24 mouse cellular contexts compared by ENCODE assay signal in genomic region chr15:96358871-96359270, GRCm38 (mm10).
"Had no signal": no experiment of that assay in that cellular context is flagged by ENCODE, and none has a peak within 500 bp of the region (broad histone marks: within the 10 kb centered on the region; RNA-seq: fewer than 3 reads in every experiment).

No protein-coding gene starts in this region.

- ATAC-seq: hindbrain, embryonic 16.5 days; inflammation-experienced regulatory T-cells, adult 6 months; intestine, embryonic 15.5 days; intestine, postnatal 0 days had no signal

- H3K4me3 ChIP-seq: gastrocnemius, adult 2 months; heart, embryonic 10.5 days; heart, embryonic 12.5 days; hindbrain, embryonic 10.5 days; hindbrain, embryonic 12.5 days; intestine, embryonic 15.5 days; layer of hippocampus, adult 2 months; left cerebral cortex, adult 2 months; limb, embryonic 10.5 days; limb, embryonic 12.5 days had no signal

- H3K4me2 ChIP-seq: heart, embryonic 12.5 days; hindbrain, embryonic 12.5 days; hindbrain, embryonic 14.5 days; intestine, embryonic 15.5 days; limb, embryonic 12.5 days had no signal

- H3K9ac ChIP-seq: heart, embryonic 12.5 days; hindbrain, embryonic 12.5 days; hindbrain, embryonic 14.5 days; intestine, embryonic 15.5 days; limb, embryonic 12.5 days had no signal

- DNase-seq: gastrocnemius, adult 2 months; gastrocnemius, postnatal 10 days; gastrocnemius, postnatal 25 days; heart, adult 18-20 months; heart, postnatal 10 days; heart, postnatal 4 days; kidney, adult 18-20 months; kidney, adult 8-10 months; kidney, postnatal 10 days; kidney, postnatal 25 days; kidney, postnatal 4 days had no signal

- H3K27ac ChIP-seq: gastrocnemius, adult 2 months; heart, embryonic 10.5 days; hindbrain, embryonic 10.5 days; hindbrain, embryonic 12.5 days; hindbrain, embryonic 14.5 days; intestine, embryonic 15.5 days; layer of hippocampus, adult 2 months; left cerebral cortex, adult 2 months; limb, embryonic 10.5 days; limb, embryonic 12.5 days had no signal

- H3K27me3 ChIP-seq: heart, embryonic 12.5 days; hindbrain, embryonic 12.5 days; intestine, embryonic 15.5 days; limb, embryonic 12.5 days had no signal

- H3K9me3 ChIP-seq: heart, embryonic 10.5 days; heart, embryonic 12.5 days; hindbrain, embryonic 10.5 days; hindbrain, embryonic 12.5 days; intestine, embryonic 15.5 days; limb, embryonic 10.5 days; limb, embryonic 12.5 days had no signal

- H3K4me1 ChIP-seq: heart, embryonic 10.5 days; hindbrain, embryonic 10.5 days; hindbrain, embryonic 12.5 days; intestine, embryonic 15.5 days; limb, embryonic 10.5 days; limb, embryonic 12.5 days had no signal
